Mouse (Mus musculus) hindbrain, postnatal 0 days (tissue): ENCODE data around the gene Snd1. TPM values are rescaled to one million over a fixed set of nuclear protein-coding genes. Genes with fewer than 3 reads are reported as not detected.

Experiments
- ATAC-seq: fragments of 200-750 bp; cut with Nextera tagmentation; 2 replicates; pipeline ENCODE4 v1.8.0; 2017; ENCODE audit warnings: mild to moderate bottlenecking, moderate TSS enrichment, moderate library complexity
- DNase-seq: peaks from one replicate; pipeline ENCODE4 v3.0.0-alpha.2; 2015; ENCODE audit warnings: low spot score
- H3K27ac ChIP-seq: fragments of 300-500 bp; sonication (generic); 2 replicates; pipeline ENCODE4 v1.5.1; 2014; ENCODE audit warnings: mild to moderate bottlenecking
- H3K27me3 ChIP-seq: fragments of 300-500 bp; sonication (generic); 2 replicates; pipeline ENCODE4 v1.6.1; 2014; ENCODE audit warnings: low read length, mixed read lengths; ENCODE audit not compliant: insufficient read depth
- H3K36me3 ChIP-seq: fragments of 300-500 bp; sonication (generic); 2 replicates; pipeline ENCODE4 v1.6.1; 2014; ENCODE audit warnings: low read length, mixed read lengths; ENCODE audit not compliant: insufficient read depth
- H3K4me1 ChIP-seq: fragments of 300-500 bp; sonication (generic); 2 replicates; pipeline ENCODE4 v1.6.1; 2014; ENCODE audit warnings: antibody characterized with exemption, low read length, mixed read lengths; ENCODE audit not compliant: insufficient read depth
- H3K4me2 ChIP-seq: fragments of 300-500 bp; sonication (generic); 2 replicates; pipeline ENCODE4 v1.6.1; 2014; ENCODE audit warnings: low read depth, mild to moderate bottlenecking, low read length, moderate library complexity, mixed read lengths
- H3K4me3 ChIP-seq: fragments of 300-500 bp; sonication (generic); 2 replicates; pipeline ENCODE4 v1.5.1; 2014; ENCODE audit warnings: low read length
- H3K9ac ChIP-seq: fragments of 300-500 bp; sonication (generic); replicated peaks from 2 replicates; pipeline ENCODE4 v1.6.1; 2014; ENCODE audit warnings: mild to moderate bottlenecking, low read length, moderate library complexity, mixed read lengths
- H3K9me3 ChIP-seq: fragments of 300-500 bp; sonication (generic); 2 replicates; pipeline ENCODE4 v1.6.1; 2016; ENCODE audit warnings: low read length, mixed read lengths
- CTCF ChIP-seq: IDR thresholded peaks from 2 replicates; pipeline ENCODE4 v1.5.1; 2016; ENCODE audit warnings: antibody characterized with exemption, control low read depth, low read depth
- WGBS: fragments of 180-500 bp; shearing (Covaris S2); extraction: QIAGEN DNeasy Blood & Tissue Kit; methylation state at CpG from one replicate; pipeline ENCODE4 v1.1.7; 2014; 5-methylcytosine and 5-hydroxymethylcytosine counted together
- polyA plus RNA-seq: library from polyadenylated mRNA; unstranded; fragments of >200 nt; fragmentation: Nextera tagmentation; extraction: Ambion mirVana; gene quantifications from 2 replicates; pipeline ENCODE4 v1.2.1, GENCODE M21; 2015
- total RNA-seq: library from RNA; depleted of rRNA; stranded (reverse); fragments of >200 nt; gene quantifications from 2 replicates; pipeline ENCODE4 v1.2.3, GENCODE M21; 2014

Gene Snd1
- total and polyA plus RNA-seq, 2 experiments from 2014 or later = 67.6 to 85.5 TPM

- H3K4me2 ChIP-seq = no peak overlapping the region
- ATAC-seq (no peak), DNase-seq (no peak)
- WGBS = 92% methylated on average over 4 of the region's 4 CpGs
- no peaks in the 10 kb centered on the region for H3K9me3 ChIP-seq
- no peaks in the 10 kb centered on the region for H3K36me3 ChIP-seq
- no peak for TF ChIP-seq CTCF
- no peaks in the 10 kb centered on the region for H3K27me3 ChIP-seq
- H3K27ac ChIP-seq = no peak overlapping the region
- no peak overlapping the region for H3K9ac ChIP-seq
- H3K4me3 ChIP-seq = no peak overlapping the region
- peaks cover 10% of the 10 kb centered on the region; the same call in 1 of the 2 replicates for H3K4me1 ChIP-seq
These were observed 139.9 kb downstream of the Snd1 start for GRCm38 (mm10) chr6:28614856-28615255.

DNA sequence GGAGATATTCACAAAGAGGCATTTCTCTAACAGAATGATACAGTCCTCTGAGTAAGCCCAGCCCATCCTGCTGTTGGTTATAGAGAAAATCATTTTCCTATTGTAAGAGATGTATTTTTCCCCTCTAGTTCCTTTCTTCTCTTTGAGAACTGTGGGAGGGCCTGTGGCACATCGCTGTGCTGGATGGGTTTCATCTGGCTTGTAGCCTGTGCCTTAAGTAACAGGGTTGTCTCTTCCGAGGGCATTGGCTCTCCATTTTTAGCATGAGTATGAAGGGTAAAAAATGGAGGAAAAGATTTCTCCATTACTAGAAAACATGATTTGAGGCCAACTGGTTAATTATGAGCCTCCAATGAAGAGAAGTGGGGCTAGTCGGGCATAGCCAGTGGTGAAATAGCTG, 140.5 kb downstream of the Snd1 start:
- WGBS = 53% methylated on average over 3 of the region's 3 CpGs

GRCm38 (mm10) chr6:28615966-28616365, 141.0 kb downstream of the Snd1 start:
- ATAC-seq = no peak
- H3K36me3 ChIP-seq = no peaks in the 10 kb centered on the region
- no peak for TF ChIP-seq CTCF
- H3K4me1 ChIP-seq = peaks cover 10% of the 10 kb centered on the region; the same call in 1 of the 2 replicates
- no peak overlapping the region for H3K9ac ChIP-seq
- no peak overlapping the region for H3K27ac ChIP-seq
- no peaks in the 10 kb centered on the region for H3K9me3 ChIP-seq
- 42% methylated on average over 3 of the region's 3 CpGs for WGBS
- H3K4me2 ChIP-seq = no peak overlapping the region
- H3K4me3 ChIP-seq = no peak overlapping the region
- no peaks in the 10 kb centered on the region for H3K27me3 ChIP-seq
- DNase-seq = no peak

More for the DNA sequence above, 140.5 kb downstream of the Snd1 start:
- no peak overlapping the region for H3K9ac ChIP-seq
- no peaks in the 10 kb centered on the region for H3K27me3 ChIP-seq
- H3K4me1 ChIP-seq = peaks cover 10% of the 10 kb centered on the region; the same call in 1 of the 2 replicates
- no peak overlapping the region for H3K27ac ChIP-seq
- H3K4me2 ChIP-seq = no peak overlapping the region
- H3K9me3 ChIP-seq = no peaks in the 10 kb centered on the region
- H3K36me3 ChIP-seq = no peaks in the 10 kb centered on the region
- DNase-seq = no peak
- no peak for TF ChIP-seq CTCF
- no peak overlapping the region for H3K4me3 ChIP-seq
- ATAC-seq = no peak

DNA sequence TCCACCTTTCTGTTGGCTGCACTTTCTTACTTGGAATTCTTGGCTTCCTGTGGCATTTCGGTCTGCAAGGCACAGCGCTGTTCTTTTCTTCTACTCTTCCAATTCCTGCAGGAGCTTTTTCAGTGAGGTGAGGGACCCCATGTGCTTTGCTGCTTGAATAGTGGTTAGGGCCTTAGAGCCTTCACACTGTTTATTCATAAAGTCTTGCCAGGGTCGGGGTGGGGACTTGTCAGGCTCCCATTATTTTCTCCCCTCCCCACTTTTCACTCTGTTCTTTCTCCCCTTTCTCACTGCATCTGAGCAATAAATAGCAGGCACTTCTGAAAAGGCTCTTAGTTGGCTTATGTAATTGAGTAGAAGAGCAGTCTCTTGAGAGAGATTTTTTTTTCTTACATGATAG, 143.4 kb downstream of the Snd1 start:
- Histone ChIP-seq H3K9ac (no peak overlapping the region), H3K9me3 (no peaks in the 10 kb centered on the region), H3K27me3 (no peaks in the 10 kb centered on the region), H3K36me3 (no peaks in the 10 kb centered on the region), H3K4me2 (no peak overlapping the region), H3K4me1 (peaks cover 10% of the 10 kb centered on the region; the same call in 1 of the 2 replicates), H3K4me3 (no peak overlapping the region), H3K27ac (no peak overlapping the region)
- no peak for ATAC-seq
- TF ChIP-seq CTCF = no peak
- WGBS = 57% methylated on average over 3 of the region's 3 CpGs
- no peak for DNase-seq

- Histone ChIP-seq H3K4me2 (no peak overlapping the region), H3K9ac (no peak overlapping the region), H3K4me3 (no peak overlapping the region), H3K4me1 (peaks cover 10% of the 10 kb centered on the region; the same call in 1 of the 2 replicates), H3K9me3 (no peaks in the 10 kb centered on the region), H3K36me3 (no peaks in the 10 kb centered on the region), H3K27ac (no peak overlapping the region), H3K27me3 (no peaks in the 10 kb centered on the region)
- no peak for TF ChIP-seq CTCF
- ATAC-seq = peak; percentile 55; the same call in 1 of the 2 replicates
- WGBS = 29% methylated on average over 7 of the region's 7 CpGs
- peak; percentile 68 for DNase-seq
These were observed 143.8 kb downstream of the Snd1 start for GRCm38 (mm10) chr6:28618751-28619153.

- DNase-seq (no peak), ATAC-seq (no peak)
- no peak for TF ChIP-seq CTCF
- no peaks in the 10 kb centered on the region for H3K36me3 ChIP-seq
- no peaks in the 10 kb centered on the region for H3K9me3 ChIP-seq
- no peaks in the 10 kb centered on the region for H3K27me3 ChIP-seq
- peaks cover 10% of the 10 kb centered on the region; the same call in 1 of the 2 replicates for H3K4me1 ChIP-seq
- no peak overlapping the region for H3K27ac ChIP-seq
- H3K4me2 ChIP-seq = no peak overlapping the region
- no peak overlapping the region for H3K4me3 ChIP-seq
- WGBS = 91% methylated on average over 4 of the region's 4 CpGs
- no peak overlapping the region for H3K9ac ChIP-seq
These were observed 146.5 kb downstream of the Snd1 start for GRCm38 (mm10) chr6:28621431-28621830.

- Histone ChIP-seq H3K4me3 (no peak overlapping the region), H3K9me3 (no peaks in the 10 kb centered on the region), H3K36me3 (no peaks in the 10 kb centered on the region), H3K9ac (no peak overlapping the region), H3K4me2 (no peak overlapping the region), H3K27ac (no peak overlapping the region), H3K4me1 (peaks cover 10% of the 10 kb centered on the region; the same call in 1 of the 2 replicates), H3K27me3 (no peaks in the 10 kb centered on the region)
- no peak for ATAC-seq
- TF ChIP-seq CTCF = no peak
- WGBS = 91% methylated on average over 5 of the region's 5 CpGs
- no peak for DNase-seq
These were observed 147.0 kb downstream of the Snd1 start for GRCm38 (mm10) chr6:28621961-28622360.
